Mouse (Mus musculus): Measurements from ENCODE around the gene Polh.

GRCm38 (mm10) chr17:46152847-46153782, 49.3 kb downstream of the Polh start, which contains the start of gene Mad2l1bp:
- no peak for TF ChIP-seq CHD2 (IDR thresholded peaks at IDR 0.05; ENCODE audit: low read depth, low read length)
- peak; percentile 40; the same call in 1 of the 2 replicates for TF ChIP-seq ZNF384 (IDR thresholded peaks at IDR 0.05; ENCODE audit: low read depth, low read length)
- no peak for TF ChIP-seq MAFK (IDR thresholded peaks at IDR 0.05; ENCODE audit: insufficient read depth, low read depth, low read length)
